33 mouse cellular contexts compared by ENCODE assay signal in genomic region chr11:83429355-83429754, GRCm38 (mm10). TPM values are rescaled to one million over a fixed set of nuclear protein-coding genes. Genes with fewer than 3 reads are reported as not detected.
DNase-seq lines count a peak whose midpoint lies in the region; ATAC-seq and TF ChIP-seq lines count a peak whose summit lies in the region.
"Had no signal": no experiment of that assay in that cellular context is flagged by ENCODE, and none has a peak within 500 bp of the region (broad histone marks: within the 10 kb centered on the region; RNA-seq: fewer than 3 reads in every experiment).

TSS of gene Gas2l2 (minus strand) at chr11:83429455.

- 54% methylated on average over 5 of the region's 5 CpGs for WGBS in heart, embryonic 13.5 days
- 55% methylated on average over 5 of the region's 5 CpGs for WGBS in hindbrain, embryonic 13.5 days
- 58% methylated on average over 5 of the region's 5 CpGs for WGBS in hindbrain, embryonic 11.5 days
- 59% methylated on average over 5 of the region's 5 CpGs for WGBS in embryonic facial prominence, embryonic 14.5 days
- 49% methylated on average over 5 of the region's 5 CpGs for WGBS in forebrain, embryonic 11.5 days

- no peak for DNase-seq in heart, adult 18-20 months
- no peak for DNase-seq in hindbrain, embryonic 11.5 days (ENCODE audit: low spot score)
- DNase-seq in embryonic facial prominence, embryonic 14.5 days (ENCODE audit: low spot score) = no peak
- no peak for DNase-seq in layer of hippocampus, adult 18-20 months (ENCODE audit: low spot score in 2 of 2)
- DNase-seq in forebrain, embryonic 11.5 days (ENCODE audit: low spot score) = no peak
- DNase-seq: adrenal gland, adult 2 months; adrenal gland, postnatal 36 days; B cell, adult 2 months; cerebellum, adult 2 months; cerebellum, postnatal 14 days; gastrocnemius, postnatal 25 days; kidney, adult 11 months; kidney, postnatal 25 days; liver; lung, adult 2 months; lung, postnatal 10 days; midbrain, embryonic 14.5 days; right cerebral cortex, postnatal 25 days; spleen, adult 18-20 months; thymus, postnatal 14 days had no signal

- H3K4me1 ChIP-seq in heart, embryonic 13.5 days = peaks cover 39% of the 10 kb centered on the region
- H3K4me1 ChIP-seq in hindbrain, embryonic 13.5 days (replicated peaks) = no peaks in the 10 kb centered on the region
- H3K4me1 ChIP-seq in hindbrain, embryonic 11.5 days (replicated peaks; ENCODE audit: control insufficient read depth, insufficient read depth, low read length) = no peaks in the 10 kb centered on the region; the same call in 1 of the 2 replicates
- H3K4me1 ChIP-seq in E14TG2a.4 (replicated peaks; ENCODE audit: low read depth, low read length) = peaks cover 29% of the 10 kb centered on the region
- H3K4me1 ChIP-seq in embryonic facial prominence, embryonic 14.5 days (ENCODE audit: control insufficient read depth, insufficient read depth, low read length) = no peaks in the 10 kb centered on the region
- H3K4me1 ChIP-seq in forebrain, embryonic 11.5 days (replicated peaks; ENCODE audit: control insufficient read depth, insufficient read depth, low read length) = no peaks in the 10 kb centered on the region
- H3K4me1 ChIP-seq: forebrain, embryonic 15.5 days had no signal

- no peak within 1 kb of the TSS for H3K4me3 ChIP-seq in heart, embryonic 13.5 days
- H3K4me3 ChIP-seq in hindbrain, embryonic 13.5 days = no peak within 1 kb of the TSS
- H3K4me3 ChIP-seq in hindbrain, embryonic 11.5 days (ENCODE audit: low read depth, low read length) = no peak within 1 kb of the TSS
- peak within 1 kb of the TSS; percentile 47 for H3K4me3 ChIP-seq in E14TG2a.4 (replicated peaks; ENCODE audit: low read length)
- H3K4me3 ChIP-seq in embryonic facial prominence, embryonic 14.5 days (ENCODE audit: low read depth, low read length) = no peak within 1 kb of the TSS
- H3K4me3 ChIP-seq in forebrain, embryonic 11.5 days (ENCODE audit: low read depth, low read length) = no peak within 1 kb of the TSS
- H3K4me3 ChIP-seq: forebrain, embryonic 15.5 days; layer of hippocampus, adult 2 months had no signal

- peaks cover 45% of the 10 kb centered on the region for H3K27me3 ChIP-seq in heart, embryonic 13.5 days (replicated peaks)
- H3K27me3 ChIP-seq in hindbrain, embryonic 13.5 days = peaks cover 55% of the 10 kb centered on the region
- H3K27me3 ChIP-seq in hindbrain, embryonic 11.5 days (ENCODE audit: control insufficient read depth, insufficient read depth, low read length) = peaks cover 9% of the 10 kb centered on the region
- H3K27me3 ChIP-seq in E14TG2a.4 (ENCODE audit: insufficient read depth, low read length) = peaks cover 64% of the 10 kb centered on the region
- H3K27me3 ChIP-seq in embryonic facial prominence, embryonic 14.5 days (replicated peaks; ENCODE audit: control insufficient read depth, insufficient read depth, low read length) = peaks cover 14% of the 10 kb centered on the region
- H3K27me3 ChIP-seq in forebrain, embryonic 11.5 days (ENCODE audit: control insufficient read depth, insufficient read depth, low read length) = 0 out of 2 replicates have a peak, but pooled peaks cover 2% of the 10 kb centered on the region

- TF ChIP-seq CTCF in E14TG2a.4 (conservative IDR thresholded peaks at IDR 0.05; ENCODE audit: low read length) = no peak

- no peak within 1 kb of the TSS for H3K27ac ChIP-seq in heart, embryonic 13.5 days (replicated peaks)
- no peak within 1 kb of the TSS for H3K27ac ChIP-seq in hindbrain, embryonic 13.5 days
- no peak within 1 kb of the TSS for H3K27ac ChIP-seq in hindbrain, embryonic 11.5 days (ENCODE audit: low read depth, low read length)
- no peak within 1 kb of the TSS for H3K27ac ChIP-seq in embryonic facial prominence, embryonic 14.5 days (replicated peaks; ENCODE audit: low read depth, low read length)
- H3K27ac ChIP-seq in forebrain, embryonic 11.5 days (ENCODE audit: low read depth, low read length) = no peak within 1 kb of the TSS
- H3K27ac ChIP-seq: forebrain, embryonic 15.5 days; layer of hippocampus, adult 2 months; liver, embryonic 14.5 days had no signal

- no peaks in the 10 kb centered on the region for H3K36me3 ChIP-seq in heart, embryonic 13.5 days
- H3K36me3 ChIP-seq in hindbrain, embryonic 13.5 days = no peaks in the 10 kb centered on the region
- no peaks in the 10 kb centered on the region for H3K36me3 ChIP-seq in hindbrain, embryonic 11.5 days (ENCODE audit: control insufficient read depth, insufficient read depth, low read length)
- H3K36me3 ChIP-seq in E14TG2a.4 (ENCODE audit: insufficient read depth, low read length) = no peaks in the 10 kb centered on the region
- no peaks in the 10 kb centered on the region for H3K36me3 ChIP-seq in embryonic facial prominence, embryonic 14.5 days (ENCODE audit: control insufficient read depth, insufficient read depth, low read length)
- H3K36me3 ChIP-seq in forebrain, embryonic 11.5 days (ENCODE audit: control insufficient read depth, insufficient read depth, low read length) = no peaks in the 10 kb centered on the region
- H3K36me3 ChIP-seq: forebrain, embryonic 15.5 days had no signal

- ATAC-seq in heart, embryonic 13.5 days (ENCODE audit: extremely low read depth, insufficient number of reproducible peaks, low FRiP score, low TSS enrichment) = no peak
- ATAC-seq in hindbrain, embryonic 13.5 days (ENCODE audit: low FRiP score) = no peak
- ATAC-seq in hindbrain, embryonic 11.5 days (ENCODE audit: low FRiP score) = no peak
- ATAC-seq in embryonic facial prominence, embryonic 14.5 days (ENCODE audit: low read depth) = no peak
- no peak for ATAC-seq in forebrain, embryonic 11.5 days (replicated peaks; ENCODE audit: low FRiP score)
- ATAC-seq: activated CD4-positive, CD25-positive, alpha-beta regulatory T cell, adult 4 months; forebrain, embryonic 15.5 days had no signal

- H3K9me3 ChIP-seq in heart, embryonic 13.5 days = no peaks in the 10 kb centered on the region
- no peaks in the 10 kb centered on the region for H3K9me3 ChIP-seq in hindbrain, embryonic 13.5 days
- H3K9me3 ChIP-seq in hindbrain, embryonic 11.5 days (ENCODE audit: control insufficient read depth, low read length) = no peaks in the 10 kb centered on the region
- H3K9me3 ChIP-seq in E14TG2a.4 (ENCODE audit: low read length) = no peaks in the 10 kb centered on the region
- no peaks in the 10 kb centered on the region for H3K9me3 ChIP-seq in embryonic facial prominence, embryonic 14.5 days (ENCODE audit: control insufficient read depth, low read length)
- H3K9me3 ChIP-seq in forebrain, embryonic 11.5 days (ENCODE audit: control insufficient read depth, low read length) = no peaks in the 10 kb centered on the region
- H3K9me3 ChIP-seq: forebrain, embryonic 15.5 days had no signal

- H3K4me2 ChIP-seq in heart, embryonic 13.5 days = peak within 1 kb of the TSS; percentile 14; the same call in 1 of the 2 replicates
- peak within 1 kb of the TSS; percentile 15; the same call in 1 of the 2 replicates for H3K4me2 ChIP-seq in hindbrain, embryonic 13.5 days
- no peak within 1 kb of the TSS for H3K4me2 ChIP-seq in hindbrain, embryonic 11.5 days (replicated peaks; ENCODE audit: low read depth, low read length)
- peak within 1 kb of the TSS; percentile 18; the same call in 1 of the 2 replicates for H3K4me2 ChIP-seq in embryonic facial prominence, embryonic 14.5 days (ENCODE audit: low read depth, low read length)
- no peak within 1 kb of the TSS for H3K4me2 ChIP-seq in forebrain, embryonic 11.5 days (ENCODE audit: low read depth, low read length, severe bottlenecking)
- H3K4me2 ChIP-seq: forebrain, embryonic 15.5 days had no signal

- H3K9ac ChIP-seq in heart, embryonic 13.5 days = no peak within 1 kb of the TSS
- no peak within 1 kb of the TSS for H3K9ac ChIP-seq in hindbrain, embryonic 13.5 days
- no peak within 1 kb of the TSS for H3K9ac ChIP-seq in hindbrain, embryonic 11.5 days (ENCODE audit: low read depth, low read length)
- H3K9ac ChIP-seq in embryonic facial prominence, embryonic 14.5 days (ENCODE audit: low read depth, low read length) = no peak within 1 kb of the TSS
- H3K9ac ChIP-seq in forebrain, embryonic 11.5 days (ENCODE audit: low read length) = no peak within 1 kb of the TSS
- H3K9ac ChIP-seq: forebrain, embryonic 15.5 days; liver, embryonic 14.5 days had no signal

RNA-seq across cellular contexts. Expression of gene Gas2l2, which starts in this region (rescaled TPM):
- 0.11 TPM in 1 of 2 replicates, not detected in the other for polyA plus RNA-seq in heart, embryonic 13.5 days (2015; fragmentation: Nextera tagmentation; extraction: Ambion mirVana)
- not detected for total RNA-seq in heart, adult 18-20 months (2021)
- 0.43 and 1.4 TPM in 2 replicates for polyA plus RNA-seq in hindbrain, embryonic 13.5 days (2015; fragmentation: Nextera tagmentation; extraction: Ambion mirVana)
- polyA plus RNA-seq in hindbrain, embryonic 11.5 days (2014; fragmentation: Nextera tagmentation; extraction: Ambion mirVana) = 0.19 and 0.43 TPM in 2 replicates
- polyA plus RNA-seq in embryonic facial prominence, embryonic 14.5 days (2014; fragmentation: Nextera tagmentation; extraction: Ambion mirVana) = 0.08 and 0.38 TPM in 2 replicates
- total RNA-seq in layer of hippocampus, adult 18-20 months (2021) = under 1 TPM; 0.28 to 0.32 TPM
- not detected in 2 replicates for polyA plus RNA-seq in forebrain, embryonic 11.5 days (2014; fragmentation: Nextera tagmentation; extraction: Ambion mirVana)
- total RNA-seq: adrenal gland, adult 2 months; adrenal gland, postnatal 36 days; gastrocnemius, adult 18-20 months; gastrocnemius, postnatal 25 days; left cerebral cortex, postnatal 36 days; monocyte, adult 5-6 weeks; neutrophil, adult 5-6 weeks had no signal
- polyA plus RNA-seq: activated CD4-positive, CD25-positive, alpha-beta regulatory T cell, adult 4 months; adrenal gland, adult 2 months; frontal cortex, adult 2 months; kidney, embryonic 14.5 days; liver, embryonic 14.5 days had no signal

Comparison
In these comparisons a context has a peak if more than half of its experiments do, and no peak if none do; other contexts are left out.
1. H3K4me2 ChIP-seq: peak in heart, embryonic 13.5 days (single experiment), hindbrain, embryonic 13.5 days (single experiment) and embryonic facial prominence, embryonic 14.5 days (single experiment); none in hindbrain, embryonic 11.5 days (single experiment) and forebrain, embryonic 11.5 days (single experiment).